Mouse (Mus musculus) bone marrow macrophage, adult 2 months (primary cell): ENCODE measurements around the gene Rfx8. TPM values are rescaled to one million over a fixed set of nuclear protein-coding genes. Genes with fewer than 3 reads are reported as not detected.

Source experiments
- H3K27ac ChIP-seq: 2 replicates; pipeline ENCODE4 v1.5.1; 2012; ENCODE audit warnings: low read depth, low read length; ENCODE audit not compliant: insufficient read depth
- H3K4me1 ChIP-seq: 2 replicates; pipeline ENCODE4 v1.6.1; 2012; ENCODE audit warnings: low read length; ENCODE audit not compliant: control insufficient read depth, insufficient read depth
- H3K4me3 ChIP-seq: 2 replicates; pipeline ENCODE4 v1.5.1; 2012; ENCODE audit warnings: mild to moderate bottlenecking, low read length, moderate library complexity; ENCODE audit not compliant: insufficient read depth
- CTCF ChIP-seq: IDR thresholded peaks from 2 replicates; pipeline ENCODE4 v1.5.1; 2012; ENCODE audit warnings: low read depth, mild to moderate bottlenecking, low read length, moderate library complexity
- POLR2A ChIP-seq: IDR thresholded peaks from 2 replicates; pipeline ENCODE4 v1.6.1; 2012; ENCODE audit warnings: mild to moderate bottlenecking, low read depth, low read length, borderline replicate concordance
- polyA plus RNA-seq: library from polyadenylated mRNA; stranded (reverse); fragments of >200 nt; gene quantifications from 2 replicates; pipeline ENCODE4 v1.2.4, GENCODE M21; 2012; ENCODE audit not compliant: missing spikeins, insufficient read depth, insufficient read length

The Rfx8 gene
- polyA plus RNA-seq, 1 experiment: not detected

- peak overlapping the region; percentile 29 for H3K4me3 ChIP-seq
- peaks cover 24% of the 10 kb centered on the region for H3K4me1 ChIP-seq
- no peak for TF ChIP-seq POLR2A
- no peak for TF ChIP-seq CTCF
- peak overlapping the region; percentile 89 for H3K27ac ChIP-seq
These were observed 84.1 kb downstream of the Rfx8 start for GRCm38 (mm10) chr1:39636660-39637059.

GRCm38 (mm10) chr1:39636196-39636595 lies 84.6 kb downstream of the Rfx8 start:
- H3K27ac ChIP-seq: peak overlapping the region; percentile 89
- peak overlapping the region; percentile 37 for H3K4me3 ChIP-seq
- H3K4me1 ChIP-seq: peaks cover 24% of the 10 kb centered on the region
- TF ChIP-seq POLR2A (no peak), CTCF (no peak)

GRCm38 (mm10) chr1:39628606-39629005 lies 92.2 kb downstream of the Rfx8 start:
- Histone ChIP-seq H3K4me1 (no peaks in the 10 kb centered on the region), H3K4me3 (no peak overlapping the region), H3K27ac (no peak overlapping the region)
- TF ChIP-seq CTCF (no peak), POLR2A (no peak)

- no peaks in the 10 kb centered on the region for H3K4me1 ChIP-seq
- no peak overlapping the region for H3K27ac ChIP-seq
- no peak overlapping the region for H3K4me3 ChIP-seq
- TF ChIP-seq CTCF: no peak
- no peak for TF ChIP-seq POLR2A
These were observed 95.3 kb downstream of the Rfx8 start for GRCm38 (mm10) chr1:39625491-39625890.

GRCm38 (mm10) chr1:39623729-39624128 lies 97.1 kb downstream of the Rfx8 start:
- Histone ChIP-seq H3K27ac (no peak overlapping the region), H3K4me1 (no peaks in the 10 kb centered on the region), H3K4me3 (no peak overlapping the region)
- TF ChIP-seq CTCF: no peak
- no peak for TF ChIP-seq POLR2A

GRCm38 (mm10) chr1:39623106-39623505 lies 97.7 kb downstream of the Rfx8 start:
- Histone ChIP-seq H3K4me3 (no peak overlapping the region), H3K27ac (no peak overlapping the region), H3K4me1 (no peaks in the 10 kb centered on the region)
- TF ChIP-seq POLR2A: no peak

GRCm38 (mm10) chr1:39618524-39618923 lies 102.3 kb downstream of the Rfx8 start:
- Histone ChIP-seq H3K4me3 (no peak overlapping the region), H3K27ac (no peak overlapping the region), H3K4me1 (peaks cover 10% of the 10 kb centered on the region)
- TF ChIP-seq POLR2A (no peak), CTCF (no peak)

- TF ChIP-seq CTCF: no peak
- TF ChIP-seq POLR2A: no peak
- H3K4me3 ChIP-seq: no peak overlapping the region
- H3K27ac ChIP-seq: no peak overlapping the region
- peaks cover 18% of the 10 kb centered on the region for H3K4me1 ChIP-seq
These were observed 105.3 kb downstream of the Rfx8 start for GRCm38 (mm10) chr1:39615526-39615925.

Other genes starting within 250 kb of the Rfx8 start
- 78.2 and 86.8 TPM in 2 replicates for gene Tbc1d8, start 242.2 kb downstream of the Rfx8 start, polyA plus RNA-seq
- gene Cnot11, start 186.0 kb downstream of the Rfx8 start, polyA plus RNA-seq: 22.0 and 30.4 TPM in 2 replicates
- gene Rnf149, start 143.6 kb downstream of the Rfx8 start, polyA plus RNA-seq: 113 and 116 TPM in 2 replicates
- gene Creg2, start 69.5 kb downstream of the Rfx8 start, polyA plus RNA-seq: 4.5 and 5.3 TPM in 2 replicates
- gene Gm3646, start 84.3 kb upstream of the Rfx8 start, polyA plus RNA-seq: not detected in 2 replicates
- 54.5 and 62.5 TPM in 2 replicates for gene Map4k4, start 179.9 kb upstream of the Rfx8 start, polyA plus RNA-seq